Mouse (Mus musculus) liver, embryonic 11.5 days (tissue): ENCODE measurements around the gene Olfr1504. TPM values are rescaled to one million over a fixed set of nuclear protein-coding genes. Genes with fewer than 3 reads are reported as not detected.
"Not testable (repeated sequence)": the region's sequence is repeated elsewhere in the genome, so short reads cannot be mapped to it uniquely, and the experiment has no call there.

Experiments
- ATAC-seq: fragments of 200-750 bp; cut with Nextera tagmentation; replicated peaks from 2 replicates; pipeline ENCODE4 v1.8.0; 2017; ENCODE audit warnings: moderate number of reproducible peaks, mild to moderate bottlenecking, moderate TSS enrichment, moderate library complexity; ENCODE audit not compliant: low FRiP score
- DNase-seq: peaks from one replicate; pipeline ENCODE4 v3.0.0-alpha.2; 2017; ENCODE audit warnings: low spot score
- H3K27ac ChIP-seq: fragments of 300-500 bp; sonication (generic); 2 replicates; pipeline ENCODE4 v1.5.1; 2014; ENCODE audit warnings: mild to moderate bottlenecking, low read depth, low read length, control low read depth
- H3K27me3 ChIP-seq: fragments of 300-500 bp; sonication (generic); replicated peaks from 2 replicates; pipeline ENCODE4 v1.6.1; 2014; ENCODE audit warnings: low read length, mixed read lengths; ENCODE audit not compliant: control insufficient read depth, insufficient read depth
- H3K36me3 ChIP-seq: fragments of 300-500 bp; sonication (generic); 2 replicates; pipeline ENCODE4 v1.6.1; 2014; ENCODE audit warnings: mild to moderate bottlenecking, low read length, moderate library complexity, mixed read lengths; ENCODE audit not compliant: control insufficient read depth, insufficient read depth
- H3K4me1 ChIP-seq: fragments of 300-500 bp; sonication (generic); replicated peaks from 2 replicates; pipeline ENCODE4 v1.6.1; 2014; ENCODE audit warnings: low read length, mixed read lengths; ENCODE audit not compliant: control insufficient read depth, insufficient read depth
- H3K4me2 ChIP-seq: fragments of 300-500 bp; sonication (generic); 2 replicates; pipeline ENCODE4 v1.6.1; 2014; ENCODE audit warnings: mild to moderate bottlenecking, control low read depth, moderate library complexity
- H3K4me3 ChIP-seq: fragments of 300-500 bp; sonication (generic); 2 replicates; pipeline ENCODE4 v1.5.1; 2014; ENCODE audit warnings: low read depth, low read length, control low read depth
- H3K9ac ChIP-seq: fragments of 300-500 bp; sonication (generic); 2 replicates; pipeline ENCODE4 v1.6.1; 2014; ENCODE audit warnings: low read depth, low read length, control low read depth
- H3K9me3 ChIP-seq: fragments of 300-500 bp; sonication (generic); 2 replicates; pipeline ENCODE4 v1.6.1; 2016; ENCODE audit warnings: low read length, inconsistent platforms, mixed read lengths; ENCODE audit not compliant: control insufficient read depth
- WGBS: fragments of 180-500 bp; shearing (Covaris S2); extraction: QIAGEN DNeasy Blood & Tissue Kit; methylation state at CpG from one replicate; pipeline ENCODE4 v1.1.7; 2014; 5-methylcytosine and 5-hydroxymethylcytosine counted together
- polyA plus RNA-seq: library from polyadenylated mRNA; unstranded; fragments of >200 nt; fragmentation: Nextera tagmentation; extraction: Ambion mirVana; gene quantifications from 2 replicates; pipeline ENCODE4 v1.2.1, GENCODE M21; 2014

The Olfr1504 gene
- polyA plus RNA-seq: not detected in 2 replicates

GRCm38 (mm10) chr19:13897828-13898227 is at the start of gene Olfr1504:
Gene Olfr1504 (minus strand): TSS chr19:13897928.
- H3K9ac ChIP-seq: no peak within 1 kb of the TSS
- H3K4me1 ChIP-seq: no peaks in the 10 kb centered on the region
- no peaks in the 10 kb centered on the region for H3K27me3 ChIP-seq
- no peak for ATAC-seq
- no peak for DNase-seq
- H3K27ac ChIP-seq: no peak within 1 kb of the TSS
- H3K4me3 ChIP-seq: no peak within 1 kb of the TSS
- no peak within 1 kb of the TSS for H3K4me2 ChIP-seq
- no peaks in the 10 kb centered on the region for H3K9me3 ChIP-seq
- 60% methylated on average over 1 of the region's 1 CpGs for WGBS
- no peaks in the 10 kb centered on the region for H3K36me3 ChIP-seq

- Histone ChIP-seq H3K4me1 (no peaks in the 10 kb centered on the region), H3K9me3 (no peaks in the 10 kb centered on the region), H3K27me3 (no peaks in the 10 kb centered on the region), H3K9ac (no peak within 1 kb of the TSS), H3K4me3 (no peak within 1 kb of the TSS), H3K36me3 (no peaks in the 10 kb centered on the region), H3K4me2 (no peak within 1 kb of the TSS), H3K27ac (no peak within 1 kb of the TSS)
- ATAC-seq (no peak), DNase-seq (no peak)
- 63% methylated on average over 2 of the region's 2 CpGs for WGBS
These were observed 15.5 kb upstream of the Olfr1504 start, which contains the start of gene Olfr1505 for GRCm38 (mm10) chr19:13913230-13913629. Gene Olfr1505 (plus strand): TSS chr19:13913530.

- Histone ChIP-seq H3K9me3 (no peaks in the 10 kb centered on the region), H3K27ac (no peak within 1 kb of the TSS), H3K27me3 (no peaks in the 10 kb centered on the region), H3K4me2 (no peak within 1 kb of the TSS), H3K9ac (no peak within 1 kb of the TSS), H3K36me3 (no peaks in the 10 kb centered on the region), H3K4me3 (no peak within 1 kb of the TSS), H3K4me1 (no peaks in the 10 kb centered on the region)
- DNase-seq (no peak), ATAC-seq (no peak)
- WGBS: 83% methylated on average over 1 of the region's 1 CpGs
These were observed 36.2 kb downstream of the Olfr1504 start, which contains the start of gene Olfr1502 for GRCm38 (mm10) chr19:13861495-13861894. Gene Olfr1502 (plus strand): TSS chr19:13861795.

- ATAC-seq, H3K4me1 ChIP-seq, H3K4me2 ChIP-seq, H3K27ac ChIP-seq, H3K36me3 ChIP-seq, H3K9ac ChIP-seq, H3K4me3 ChIP-seq, DNase-seq, H3K9me3 ChIP-seq, H3K27me3 ChIP-seq: not testable (repeated sequence)
These were observed 47.1 kb downstream of the Olfr1504 start, which contains the start of gene Olfr1501 for GRCm38 (mm10) chr19:13850592-13850991. Gene Olfr1501 (minus strand): TSS chr19:13850692.

Other genes starting within 250 kb of the Olfr1504 start
- gene Olfr1490, start 246.8 kb downstream of the Olfr1504 start, polyA plus RNA-seq: not detected in 2 replicates
- not detected in 2 replicates for gene Olfr1491, start 200.7 kb downstream of the Olfr1504 start, polyA plus RNA-seq
- not detected in 2 replicates for gene Olfr1493-ps1, start 174.7 kb downstream of the Olfr1504 start, polyA plus RNA-seq
- not detected in 2 replicates for gene Olfr1494, start 158.2 kb downstream of the Olfr1504 start, polyA plus RNA-seq
- gene Olfr1495, start 133.3 kb downstream of the Olfr1504 start, polyA plus RNA-seq: not detected in 2 replicates
- not detected in 2 replicates for gene Olfr1496, start 120.0 kb downstream of the Olfr1504 start, polyA plus RNA-seq
- not detected in 2 replicates for gene Olfr1497, start 99.7 kb downstream of the Olfr1504 start, polyA plus RNA-seq
- not detected in 2 replicates for gene Olfr1499, start 78.5 kb downstream of the Olfr1504 start, polyA plus RNA-seq
- gene Olfr1500, start 67.4 kb downstream of the Olfr1504 start, polyA plus RNA-seq: not detected in 2 replicates
- gene Olfr1501, start 47.2 kb downstream of the Olfr1504 start, polyA plus RNA-seq: not detected in 2 replicates
- gene Olfr1502, start 36.1 kb downstream of the Olfr1504 start, polyA plus RNA-seq: not detected in 2 replicates
- gene Olfr1505, start 15.6 kb upstream of the Olfr1504 start, polyA plus RNA-seq: not detected in 2 replicates